11 mouse cellular contexts compared by ENCODE assay signal in genomic region chr17:70832544-70832943, GRCm38 (mm10). TPM values are rescaled to one million over a fixed set of nuclear protein-coding genes. Genes with fewer than 3 reads are reported as not detected.
DNase-seq lines count a peak whose midpoint lies in the region; ATAC-seq and TF ChIP-seq lines count a peak whose summit lies in the region.
"Had no signal": no experiment of that assay in that cellular context is flagged by ENCODE, and none has a peak within 500 bp of the region (broad histone marks: within the 10 kb centered on the region; RNA-seq: fewer than 3 reads in every experiment).

No protein-coding gene starts in this region.

- no peaks in the 10 kb centered on the region for H3K27me3 ChIP-seq in thymus, adult 2 months (ENCODE audit: control insufficient read depth, insufficient read depth, low read length)
- H3K27me3 ChIP-seq: stomach, embryonic 15.5 days had no signal

- H3K4me1 ChIP-seq in thymus, adult 2 months (replicated peaks; ENCODE audit: control insufficient read depth, insufficient read depth, low read length): no peaks in the 10 kb centered on the region; the same call in 1 of the 2 replicates
- H3K4me1 ChIP-seq: stomach, embryonic 15.5 days had no signal

- peak; percentile 45 to 52 for DNase-seq in frontal cortex, postnatal 10 days (ENCODE audit: low spot score in 2 of 2)
- no peak for DNase-seq in frontal cortex, postnatal 25 days (ENCODE audit: low spot score in 2 of 2)
- peak; percentile 76 to 80 for DNase-seq in right cerebral cortex, postnatal 10 days (ENCODE audit: low spot score in 2 of 2)
- DNase-seq in right cerebral cortex, postnatal 4 days: no peak
- peak; percentile 65 for DNase-seq in skeletal muscle tissue, adult 2 months (ENCODE audit: low read depth, low spot score)
- DNase-seq in urinary bladder, postnatal 36 days (ENCODE audit: low spot score in 2 of 2): no peak
- no peak for DNase-seq in thymus, adult 2 months
- DNase-seq: cerebellum, adult 2 months had no signal

- 53% methylated on average over 9 of the region's 9 CpGs for WGBS in thymus, adult 2 months

- no peak overlapping the region for H3K27ac ChIP-seq in thymus, adult 2 months (ENCODE audit: control insufficient read depth, insufficient read depth, low read length)
- H3K27ac ChIP-seq: stomach, embryonic 15.5 days had no signal

- no peaks in the 10 kb centered on the region for H3K36me3 ChIP-seq in thymus, adult 2 months (ENCODE audit: control insufficient read depth, insufficient read depth, low read length)

- H3K4me3 ChIP-seq in thymus, adult 2 months (ENCODE audit: control insufficient read depth, insufficient read depth, low read length): no peak overlapping the region
- H3K4me3 ChIP-seq: stomach, embryonic 15.5 days had no signal

- TF ChIP-seq POLR2A in thymus, adult 2 months (IDR thresholded peaks at IDR 0.05; ENCODE audit: control insufficient read depth, extremely low read depth, insufficient read depth, low read length, poor library complexity): no peak

- no peak for TF ChIP-seq CTCF in thymus, adult 2 months (IDR thresholded peaks at IDR 0.05; ENCODE audit: borderline replicate concordance, control insufficient read depth, extremely low read depth, insufficient read depth, low read length, poor library complexity)

- peak; percentile 80 to 88 for ATAC-seq in hematopoietic stem cell, adult 5-6 weeks (replicated peaks in 1 of 2; ENCODE audit: insufficient read depth in 1 of 2, low FRiP score in 2 of 2, low TSS enrichment in 1 of 2, low read depth in 1 of 2, poor library complexity in 2 of 2, severe bottlenecking in 2 of 2)
- ATAC-seq: midbrain, embryonic 16.5 days had no signal

RNA-seq across cellular contexts. Expression of gene Tgif1, which starts 20.8 kb away (rescaled TPM):
- total RNA-seq in hematopoietic stem cell, adult 5-6 weeks (2017): 78.9 and 84.6 TPM in 2 replicates
- 44.6 and 45.2 TPM in 2 replicates for polyA plus RNA-seq in thymus, adult 2 months (2012; rRNA removed)

Comparison
In these comparisons a context has a peak if more than half of its experiments do, and no peak if none do; other contexts are left out.
1. DNase-seq: peak in frontal cortex, postnatal 10 days (2 of 2), right cerebral cortex, postnatal 10 days (2 of 2) and skeletal muscle tissue, adult 2 months (single experiment); none in frontal cortex, postnatal 25 days (0 of 2), right cerebral cortex, postnatal 4 days (single experiment), urinary bladder, postnatal 36 days (0 of 2) and thymus, adult 2 months (single experiment).